Mouse (Mus musculus) testis, postnatal 14 days (tissue): ENCODE measurements around the gene Atp6v1g2.

Experiments
- DNase-seq: peaks from one replicate; pipeline ENCODE4 v3.0.0; 2021; ENCODE audit warnings: low spot score

Gene Atp6v1g2

DNA sequence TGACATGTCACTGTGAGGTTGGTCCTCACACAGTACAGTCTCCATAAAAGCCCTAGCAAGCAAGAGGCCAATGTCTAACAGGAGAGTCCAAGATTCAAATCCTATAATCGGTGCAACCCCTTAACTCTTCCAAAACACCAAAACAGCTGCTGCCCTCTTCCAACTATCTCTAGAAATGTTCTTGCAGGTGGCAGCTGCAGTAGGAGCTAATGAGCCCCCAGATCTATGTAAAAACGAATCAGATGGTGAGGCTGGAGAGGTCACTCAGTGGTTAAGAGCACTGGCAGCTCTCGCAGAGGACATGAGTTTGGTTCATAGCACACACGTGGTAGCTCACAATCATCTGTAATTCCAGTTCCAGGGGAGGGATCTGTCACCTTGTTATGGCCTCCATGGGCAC lies 22.2 kb downstream of the Atp6v1g2 start:
- no peak for DNase-seq

DNA sequence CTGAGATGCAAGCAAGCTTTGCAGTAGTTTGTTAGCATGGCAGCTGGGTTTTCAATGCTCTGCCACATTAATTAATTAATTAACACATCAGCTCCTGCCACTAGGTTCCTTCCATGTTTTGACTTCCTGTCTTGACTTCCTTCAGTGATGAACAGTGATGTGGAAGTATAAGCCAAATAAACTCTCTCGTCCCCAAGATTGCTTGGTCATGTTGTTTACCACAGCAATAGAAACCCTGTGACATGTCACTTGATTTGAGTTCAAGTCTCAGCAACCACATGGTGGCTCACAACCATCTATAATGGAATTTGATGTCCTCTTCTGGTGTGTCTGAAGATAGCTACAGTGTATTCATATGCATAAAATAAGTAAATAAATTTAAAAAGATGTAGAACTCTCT lies 23.9 kb downstream of the Atp6v1g2 start:
- DNase-seq, result no peak

DNA sequence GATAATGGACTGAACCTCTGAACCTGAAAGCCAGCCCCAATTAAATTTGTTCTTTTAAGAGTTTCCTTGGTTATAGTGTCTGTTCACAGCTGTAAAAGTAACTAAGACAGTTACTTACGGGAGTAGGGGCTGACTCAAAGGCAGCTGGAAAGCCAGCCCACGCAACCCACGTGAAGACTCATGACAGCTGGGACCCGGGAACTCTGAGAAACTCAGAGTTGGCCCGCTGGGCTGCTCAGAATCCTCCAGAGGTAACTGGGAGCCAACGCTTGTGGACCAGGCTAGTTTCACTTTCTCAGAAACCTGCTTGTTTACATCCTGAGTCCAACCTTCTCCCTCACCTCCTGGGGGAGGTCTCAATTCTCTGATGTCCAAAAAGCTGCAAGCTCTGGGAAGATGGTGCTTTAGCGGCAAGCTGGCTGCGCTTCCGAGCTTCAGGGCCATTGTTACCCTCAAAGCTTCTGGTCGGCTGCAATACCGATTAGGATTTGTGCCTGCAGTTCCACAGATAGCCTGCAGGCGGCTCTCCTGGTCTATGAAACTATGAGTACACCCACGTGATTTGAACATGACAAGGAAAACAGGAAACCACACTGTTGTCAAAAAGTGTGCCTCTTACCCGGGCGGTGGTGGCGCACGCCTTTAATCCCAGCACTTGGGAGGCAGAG lies 24.5 kb downstream of the Atp6v1g2 start:
- DNase-seq, result peak; percentile 87

DNA sequence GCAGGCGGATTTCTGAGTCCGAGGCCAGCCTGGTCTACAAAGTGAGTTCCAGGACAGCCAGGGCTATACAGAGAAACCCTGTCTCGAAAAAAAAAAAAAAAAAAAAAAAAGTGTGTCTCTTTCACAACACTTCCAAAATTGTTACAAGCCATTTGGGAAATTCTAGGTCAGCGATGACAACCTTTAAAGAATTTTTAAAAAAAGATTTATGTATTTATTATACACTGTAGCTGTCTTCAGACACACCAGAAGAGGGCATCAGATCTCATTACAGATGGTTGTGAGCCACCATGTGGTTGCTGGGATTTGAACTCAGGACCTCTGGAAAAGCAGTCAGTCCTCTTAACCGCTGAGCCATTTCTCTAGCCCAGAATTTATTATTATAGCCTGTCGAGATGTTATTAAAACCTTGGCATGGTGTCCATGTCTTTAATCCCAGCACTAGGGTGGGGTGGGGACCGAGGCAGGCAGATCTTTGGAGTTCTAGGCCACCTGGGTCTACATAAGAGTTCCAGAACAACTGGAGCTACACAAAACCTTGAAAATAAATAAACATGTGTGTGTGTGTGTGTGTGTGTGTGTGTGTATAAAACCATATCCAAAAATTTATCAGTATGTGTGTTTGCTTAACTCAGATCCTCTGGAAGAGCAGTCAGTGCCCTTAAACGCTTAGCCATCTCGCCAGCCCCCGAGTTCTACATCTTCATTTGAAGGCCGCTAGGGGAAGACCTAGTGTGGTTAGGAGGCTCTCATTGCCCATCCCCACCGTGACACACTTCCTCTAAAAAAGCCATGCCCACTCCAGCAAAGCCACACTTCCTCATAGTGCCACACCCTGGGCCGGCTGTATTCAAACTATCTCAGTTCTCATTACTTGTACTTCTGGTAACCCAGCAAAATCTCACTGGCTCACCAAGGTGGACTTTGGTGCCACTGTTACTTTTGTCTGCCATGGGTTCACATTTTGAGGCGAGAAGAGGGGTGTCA lies 25.3 kb downstream of the Atp6v1g2 start:
- no peak for DNase-seq

DNA sequence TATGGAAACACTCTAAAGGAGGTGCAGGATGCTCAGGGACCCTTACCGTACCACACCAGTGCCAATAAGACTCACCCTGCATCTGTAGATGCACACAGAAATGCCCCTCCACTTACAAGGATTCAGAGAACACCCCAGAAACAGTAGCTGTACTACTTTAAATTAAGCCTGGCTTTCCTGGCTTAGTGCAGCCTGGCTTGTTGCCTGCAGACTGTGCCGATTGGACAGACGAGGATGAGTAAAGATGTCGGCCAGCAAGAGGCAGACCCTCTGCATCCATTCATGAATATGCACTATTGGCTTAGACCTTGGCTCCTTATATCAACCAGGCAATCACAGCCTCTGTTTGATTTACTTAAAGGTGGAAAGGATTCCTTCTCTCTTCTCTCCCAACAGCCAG lies 26.2 kb downstream of the Atp6v1g2 start:
- DNase-seq, result no peak

DNA sequence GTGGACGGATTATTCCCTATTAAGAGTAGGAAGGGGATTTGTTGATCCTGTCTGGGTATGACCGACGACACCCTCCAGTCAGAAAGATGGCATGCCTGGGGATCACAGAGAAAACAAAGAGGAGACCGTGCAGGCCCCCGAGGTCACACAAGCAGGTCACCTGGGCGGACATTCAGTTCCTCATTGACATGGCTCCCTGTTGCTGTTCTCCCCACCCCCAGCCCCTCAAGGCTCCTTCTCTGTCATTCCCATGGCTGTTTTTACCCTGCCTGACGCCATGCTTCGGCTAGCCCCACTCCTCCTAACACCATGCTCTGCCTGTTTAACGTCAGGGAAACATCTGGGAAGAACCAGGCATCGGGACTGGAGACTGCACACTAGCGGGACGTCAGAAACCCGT lies 28.2 kb downstream of the Atp6v1g2 start:
- no peak for DNase-seq

DNA sequence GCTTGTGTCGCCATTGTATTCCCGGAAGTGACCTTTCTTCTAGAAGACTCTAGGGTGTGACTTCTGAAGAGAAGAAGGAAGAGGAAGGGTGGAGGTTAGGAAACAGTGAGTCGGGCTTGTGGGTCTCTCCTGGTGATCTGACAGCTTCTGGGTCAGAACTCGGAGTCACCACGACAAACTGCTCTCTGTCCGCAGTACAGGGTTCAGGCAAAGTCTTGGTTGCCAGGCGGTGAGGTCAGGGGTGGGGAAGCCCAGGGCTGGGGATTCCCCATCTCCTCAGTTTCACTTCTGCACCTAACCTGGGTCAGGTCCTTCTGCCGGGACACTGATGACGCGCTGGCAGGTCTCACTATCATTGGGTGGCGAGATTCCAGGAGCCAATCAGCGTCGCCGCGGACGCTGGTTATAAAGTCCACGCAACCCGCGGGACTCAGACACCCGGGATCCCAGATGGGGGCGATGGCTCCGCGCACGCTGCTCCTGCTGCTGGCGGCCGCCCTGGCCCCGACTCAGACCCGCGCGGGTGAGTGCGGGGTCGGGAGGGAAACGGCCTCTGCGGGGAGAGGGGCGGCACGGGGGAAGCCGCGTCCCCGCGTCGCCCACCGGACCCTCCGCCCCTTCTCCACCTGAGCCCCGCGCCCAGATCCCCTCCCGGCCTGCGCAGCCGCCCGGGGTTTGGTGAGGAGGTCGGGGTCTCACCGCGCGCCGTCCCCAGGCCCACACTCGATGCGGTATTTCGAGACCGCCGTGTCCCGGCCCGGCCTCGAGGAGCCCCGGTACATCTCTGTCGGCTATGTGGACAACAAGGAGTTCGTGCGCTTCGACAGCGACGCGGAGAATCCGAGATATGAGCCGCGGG lies 29.4 kb downstream of the Atp6v1g2 start, which contains the start of gene H2-D1:
TSS of gene H2-D1 (plus strand) at position 67 of the 859 bp plus-strand sequence.
- DNase-seq, result peak; percentile 90

DNA sequence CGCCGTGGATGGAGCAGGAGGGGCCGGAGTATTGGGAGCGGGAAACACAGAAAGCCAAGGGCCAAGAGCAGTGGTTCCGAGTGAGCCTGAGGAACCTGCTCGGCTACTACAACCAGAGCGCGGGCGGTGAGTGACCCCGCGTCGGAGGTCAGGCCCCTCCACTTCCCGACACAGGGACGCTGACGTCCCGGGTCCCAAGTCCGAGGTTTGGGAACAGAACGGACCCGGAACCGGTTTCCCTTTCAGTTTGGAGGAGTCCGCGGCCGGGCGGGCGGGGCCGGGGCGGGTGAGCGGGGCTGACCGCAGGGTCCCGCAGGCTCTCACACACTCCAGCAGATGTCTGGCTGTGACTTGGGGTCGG lies 30.0 kb downstream of the Atp6v1g2 start:
- DNase-seq, result no peak

DNA sequence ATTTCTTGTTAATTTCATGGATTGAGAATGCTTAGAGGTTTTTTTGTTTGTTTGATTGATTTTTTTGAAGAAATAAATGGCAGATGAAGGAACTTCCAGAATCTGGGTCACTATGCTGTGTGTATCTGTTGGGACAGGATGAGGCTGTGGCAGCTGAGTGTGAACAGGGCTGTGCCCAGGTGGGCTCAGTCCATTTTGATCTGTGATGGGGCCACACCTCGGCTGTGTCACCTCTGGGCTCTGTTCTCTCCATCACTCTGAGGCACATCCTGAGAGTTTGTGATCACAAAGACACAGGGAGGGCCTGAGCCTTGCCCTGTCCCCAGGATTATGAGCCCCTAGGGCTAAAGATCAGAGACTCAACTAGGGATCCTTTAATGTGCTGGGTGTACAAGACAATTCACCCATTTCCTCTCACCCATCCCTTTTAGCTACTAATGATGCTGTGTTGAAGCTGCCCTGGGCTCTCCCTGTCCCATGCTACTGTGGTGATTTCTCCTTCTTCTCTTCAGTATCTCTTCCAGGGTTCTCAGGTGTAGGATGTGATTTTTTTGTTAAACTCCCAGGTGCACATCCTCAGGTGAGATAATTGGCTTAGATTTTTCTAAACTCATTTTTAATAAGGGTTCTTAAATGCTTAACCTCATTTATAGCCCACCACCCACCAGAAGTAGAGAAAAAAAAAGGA lies 34.1 kb downstream of the Atp6v1g2 start:
- DNase-seq, result no peak

DNA sequence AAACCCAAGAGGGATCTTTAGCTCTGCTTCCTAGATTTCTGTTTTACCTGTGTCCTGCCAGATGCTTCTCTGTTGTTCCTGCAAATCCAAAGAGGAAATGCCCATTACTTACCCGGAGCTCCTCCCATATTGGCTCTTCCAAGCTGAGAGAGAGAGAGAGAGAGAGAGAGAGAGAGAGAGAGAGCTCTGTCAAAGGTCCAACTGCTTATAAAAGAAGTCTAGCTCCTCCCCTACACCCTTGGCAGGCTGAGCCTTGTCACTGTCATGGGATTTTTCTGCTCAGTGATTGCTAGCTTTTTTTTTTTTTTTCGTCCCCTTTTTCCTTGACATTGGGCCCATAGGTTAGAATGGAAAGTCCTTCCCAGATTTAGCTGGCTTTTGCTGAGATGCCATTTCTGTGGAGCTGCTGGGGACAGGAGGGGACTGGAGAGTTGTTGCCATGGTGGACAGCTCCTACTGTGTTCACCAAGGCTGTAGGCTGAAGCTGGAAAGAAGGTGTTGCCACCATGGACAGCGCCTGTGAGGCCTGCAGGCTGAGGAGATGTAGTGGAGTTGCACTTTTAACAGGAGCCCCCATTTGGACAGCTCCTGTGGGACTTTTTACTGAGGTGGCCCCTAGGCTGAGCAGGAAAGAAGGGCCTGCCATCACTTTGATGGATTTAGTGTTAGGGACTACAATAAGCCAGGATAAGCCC lies 36.3 kb downstream of the Atp6v1g2 start:
- DNase-seq, result peak; percentile 69

DNA sequence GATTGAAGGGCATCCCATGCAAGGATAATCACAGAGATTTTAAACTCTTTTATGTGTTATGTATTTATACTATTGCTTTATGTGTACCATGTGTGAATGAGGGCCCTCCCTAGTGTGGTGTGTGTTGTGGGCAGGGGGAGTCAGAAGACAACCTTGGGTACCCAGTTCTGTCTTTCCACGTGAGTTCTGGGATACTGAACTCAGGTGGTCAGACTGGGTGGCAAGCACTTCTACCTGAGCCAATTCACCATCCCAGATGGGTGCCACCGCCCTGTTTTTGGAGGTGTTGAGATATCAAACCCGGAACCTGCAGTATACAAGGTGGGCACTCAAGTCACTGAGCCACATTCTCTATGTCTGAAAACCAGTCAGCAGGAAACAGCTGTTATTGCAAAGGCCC lies 38.8 kb downstream of the Atp6v1g2 start:
- DNase-seq, result no peak

DNA sequence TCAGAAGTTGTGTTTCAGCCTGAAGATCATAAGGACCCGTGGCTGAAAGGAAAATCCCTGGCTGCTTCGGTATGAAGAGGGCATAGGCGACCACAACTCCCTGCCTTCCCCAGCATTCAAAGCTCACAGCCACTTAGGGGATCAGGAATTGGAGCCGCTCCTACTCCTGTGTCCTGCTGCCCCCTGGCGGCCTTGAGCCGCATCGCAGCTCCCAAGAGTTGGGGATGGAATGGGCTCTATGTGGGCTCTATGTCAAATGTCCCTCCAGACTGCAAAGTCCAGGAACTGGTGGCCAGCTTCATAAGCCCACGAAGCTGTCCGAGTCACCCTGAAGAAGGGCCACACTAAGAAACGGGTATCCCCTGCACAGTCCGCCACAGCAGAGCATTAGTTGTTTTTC lies 41.3 kb downstream of the Atp6v1g2 start:
- DNase-seq, result peak; percentile 83

DNA sequence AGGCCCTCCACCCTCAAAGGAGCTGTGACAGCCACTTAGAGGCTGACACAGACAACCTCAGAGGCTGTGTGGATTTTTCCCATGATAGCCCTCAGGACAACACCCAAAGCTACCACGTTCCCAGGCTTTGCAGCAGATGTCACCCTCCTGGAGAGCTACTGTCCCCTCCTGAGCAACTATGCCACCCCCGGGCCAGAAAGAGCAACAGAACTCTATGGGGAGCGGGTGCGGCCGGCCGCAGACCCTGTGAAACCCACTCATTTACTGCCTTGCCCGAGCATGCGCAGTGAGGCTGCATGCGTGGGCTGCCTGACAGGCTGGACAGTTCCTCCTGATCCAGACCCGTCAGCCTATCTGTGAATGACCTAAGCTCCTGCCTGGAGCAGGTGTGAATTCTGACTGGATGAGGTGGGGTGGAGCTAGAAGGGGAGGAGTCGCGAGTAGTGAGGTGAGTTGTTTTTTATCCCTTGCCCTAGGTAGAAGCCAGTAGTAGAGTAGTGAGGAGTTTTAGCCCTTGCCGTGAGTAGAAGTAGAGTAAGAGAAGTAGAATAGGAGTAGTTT lies 42.9 kb downstream of the Atp6v1g2 start:
- DNase-seq, result no peak

DNA sequence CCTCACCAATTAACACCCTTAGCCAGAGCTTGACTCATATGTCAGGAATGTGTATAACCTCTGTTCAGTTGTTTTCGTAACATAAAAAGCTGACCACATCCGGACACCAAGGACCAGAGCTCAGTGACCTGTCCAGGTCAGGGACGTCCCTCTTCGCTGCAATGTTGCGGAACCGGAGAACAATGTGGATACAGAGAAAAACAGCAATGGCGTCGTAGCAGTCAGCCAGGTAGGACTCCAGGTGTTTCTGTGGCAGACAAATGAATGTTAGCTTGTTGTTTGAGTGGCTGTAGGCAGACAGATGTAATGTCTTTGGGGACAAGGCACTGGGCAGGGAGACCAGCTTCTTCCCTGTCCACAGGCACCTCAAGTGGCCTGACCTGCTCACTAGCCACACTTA lies 44.6 kb downstream of the Atp6v1g2 start:
- DNase-seq, result no peak

DNA sequence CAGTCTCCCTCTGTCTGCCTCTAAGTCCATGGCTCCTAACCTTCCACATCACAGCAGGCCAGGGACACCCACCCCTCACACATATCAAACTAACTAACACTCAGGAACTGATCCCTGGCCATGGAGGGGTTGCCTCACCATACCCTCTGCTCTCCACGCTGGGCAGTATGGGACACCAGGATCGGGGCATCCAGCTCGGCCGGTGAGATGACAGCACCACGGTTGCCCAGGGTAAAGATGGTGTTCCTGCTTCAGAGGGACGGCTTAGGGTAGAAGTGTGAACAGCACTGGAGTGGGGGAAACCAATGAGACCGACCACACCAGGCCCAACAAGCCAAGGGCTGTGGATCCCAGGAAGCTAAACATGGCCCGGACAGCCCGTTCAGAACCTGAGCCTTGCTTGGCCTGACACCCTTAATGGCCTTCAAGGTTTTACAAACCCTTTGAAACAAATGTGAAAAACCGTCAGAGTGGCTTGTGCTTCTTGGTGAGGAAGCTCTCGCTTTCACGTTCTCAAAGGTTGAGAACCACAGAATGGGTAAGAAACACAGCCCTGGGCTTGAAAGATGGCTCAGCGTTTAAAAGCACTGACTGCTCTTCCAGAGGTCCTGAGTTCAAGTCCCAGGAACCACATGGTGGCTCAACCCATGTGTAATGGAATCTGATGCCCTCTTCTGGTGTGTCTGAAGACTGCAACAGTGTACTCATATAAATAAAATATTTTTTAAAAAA lies 45.7 kb downstream of the Atp6v1g2 start:
- DNase-seq, result no peak

DNA sequence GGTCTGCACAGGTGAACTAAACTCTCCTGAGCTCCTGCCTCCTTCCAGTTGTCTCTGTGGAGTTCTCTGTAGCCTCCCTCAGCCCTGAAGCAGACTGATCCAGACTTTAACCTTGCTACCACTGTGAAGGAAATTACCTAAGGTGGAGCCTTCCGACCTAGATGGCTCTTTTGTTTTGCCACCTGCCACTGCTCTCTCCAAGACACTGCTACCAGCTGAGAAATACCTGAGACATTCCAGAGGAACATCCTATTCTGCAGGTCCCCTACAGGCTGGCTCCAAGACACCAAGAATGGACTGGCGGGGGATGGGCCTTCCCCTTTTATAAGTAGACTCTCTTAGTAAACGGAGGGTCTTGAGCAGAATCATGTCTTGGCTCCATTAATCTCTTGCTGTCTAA lies 46.8 kb downstream of the Atp6v1g2 start:
- no peak for DNase-seq

DNA sequence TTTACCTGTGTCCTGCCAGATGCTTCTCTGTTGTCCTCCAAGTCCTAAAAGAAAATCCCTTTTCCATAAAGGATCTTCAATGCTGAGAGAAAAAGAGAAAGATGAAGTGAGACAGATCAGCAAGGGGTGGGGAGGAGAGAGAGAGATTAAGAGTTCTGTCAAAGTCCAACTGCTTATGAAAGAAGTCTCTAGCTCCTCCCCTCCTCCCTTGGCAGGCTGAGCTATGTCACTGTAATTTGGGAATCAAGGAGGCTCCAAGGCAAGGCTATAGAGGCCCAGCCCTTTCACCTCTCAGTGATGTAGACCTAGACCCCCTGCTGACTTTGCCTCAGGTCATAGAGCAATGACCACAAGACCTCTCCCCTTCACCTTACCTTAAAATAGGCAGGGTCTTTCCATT lies 52.0 kb downstream of the Atp6v1g2 start:
- DNase-seq, result no peak
